Mouse (Mus musculus) hematopoietic stem cell, adult 5-6 weeks (primary cell): ENCODE results near the gene Larp1. TPM values are rescaled to one million over a fixed set of nuclear protein-coding genes. Genes with fewer than 3 reads are reported as not detected.

Experiments used
- ATAC-seq, 2 experiments: fragments of 125-278 bp in 1 of 2; replicated peaks in 1 of 2; 2 replicates each; pipeline ENCODE4 v1.8.0; 2016 to 2017; ENCODE audit warnings: inconsistent platforms in 2 of 2, mild to moderate bottlenecking in 2 of 2, moderate number of reproducible peaks in 2 of 2, low read depth in 1 of 2, moderate TSS enrichment in 1 of 2; ENCODE audit not compliant: low FRiP score in 2 of 2, poor library complexity in 2 of 2, severe bottlenecking in 2 of 2, insufficient read depth in 1 of 2, low TSS enrichment in 1 of 2
- total RNA-seq: library from RNA; stranded (forward); fragments of 172-1452, 232-1000 nt; gene quantifications from 2 replicates; pipeline ENCODE4 v1.2.3, GENCODE M21; 2017

The Larp1 gene
- total RNA-seq, 1 experiment from 2014 or later = 55.1 TPM

- no peak for ATAC-seq
Observed at GRCm38 (mm10) chr11:57986456-57986855, 22.4 kb upstream of the Larp1 start.

GRCm38 (mm10) chr11:57986861-57987260, 22.0 kb upstream of the Larp1 start:
- ATAC-seq = no peak

DNA sequence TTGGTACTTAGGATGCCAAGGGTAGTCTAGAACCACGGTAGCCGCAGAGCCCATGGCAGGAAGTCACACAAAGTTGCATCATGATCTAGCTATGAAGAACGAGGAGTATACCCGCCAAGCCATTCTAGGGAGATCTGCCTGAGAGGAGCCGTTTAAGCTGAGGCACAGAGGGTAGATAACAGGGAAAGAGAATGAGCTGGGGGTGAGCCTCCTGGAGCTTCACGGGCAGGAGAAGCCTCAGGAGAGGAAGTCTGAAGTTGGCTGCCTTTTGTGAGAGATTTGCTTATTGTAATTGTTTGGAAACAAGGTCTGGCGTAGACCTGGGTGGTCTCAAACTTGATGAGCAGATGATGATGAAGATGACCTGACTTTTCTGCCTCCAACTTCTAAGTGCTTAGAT, 10.7 kb upstream of the Larp1 start:
- no peak for ATAC-seq

- no peak for ATAC-seq
Observed at GRCm38 (mm10) chr11:57998872-57999271, 10.0 kb upstream of the Larp1 start.

GRCm38 (mm10) chr11:58003126-58003525, 5.7 kb upstream of the Larp1 start:
- ATAC-seq = no peak

DNA sequence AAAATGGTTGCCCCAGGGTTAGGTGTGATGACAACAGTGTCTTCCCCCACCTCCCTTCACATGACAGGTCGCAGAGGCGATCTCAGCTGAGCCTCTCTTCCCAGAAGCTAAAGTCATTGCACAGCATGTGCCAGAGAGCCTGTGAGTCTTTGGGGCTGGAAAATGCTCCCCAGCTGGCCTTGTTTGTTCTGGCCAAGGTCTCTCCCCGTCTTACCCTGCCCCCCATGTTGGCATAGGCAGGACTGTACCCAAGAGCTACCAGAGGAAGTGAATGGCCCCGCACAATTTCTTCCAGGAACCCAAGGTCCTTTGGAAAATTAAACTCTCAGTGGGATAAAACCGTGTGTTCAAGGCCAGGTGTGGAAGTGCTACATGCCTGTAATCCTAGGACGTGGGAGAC, 5.1 kb upstream of the Larp1 start:
- no peak for ATAC-seq

GRCm38 (mm10) chr11:58005110-58005509, 3.8 kb upstream of the Larp1 start:
- ATAC-seq = no peak

- ATAC-seq = no peak
Observed at GRCm38 (mm10) chr11:58008013-58008412, 851 bp upstream of the Larp1 start.

DNA sequence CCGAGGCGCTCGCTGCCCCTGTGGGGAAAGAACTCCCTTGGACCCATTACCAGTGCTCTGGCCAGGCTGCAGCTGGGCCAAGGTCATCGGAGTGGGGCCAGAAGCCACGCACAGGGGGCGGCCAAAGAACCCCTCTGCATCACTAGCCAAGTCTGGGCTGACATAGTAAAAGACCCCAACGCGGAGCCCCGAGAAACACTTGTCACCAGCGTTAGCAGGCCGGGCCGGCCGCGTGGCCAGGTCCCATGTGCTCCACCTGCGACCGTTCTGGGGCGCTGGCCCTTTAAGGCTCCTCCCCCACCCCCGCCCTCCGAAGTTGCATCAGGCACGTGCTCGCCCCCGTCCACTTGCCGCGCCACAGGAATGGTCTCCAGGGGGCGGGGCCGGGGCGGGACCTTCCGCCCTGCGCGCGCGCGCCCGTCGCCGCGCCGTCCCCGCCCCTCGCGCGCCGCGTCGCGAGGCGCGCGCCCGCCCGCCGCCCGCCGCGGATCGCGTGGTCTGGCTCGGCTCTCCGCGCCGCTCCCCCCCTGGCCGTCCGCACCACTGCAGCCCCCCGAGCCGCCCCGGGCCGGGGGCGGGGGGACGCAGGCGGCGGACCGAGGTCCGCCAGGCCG, 320 bp upstream of the Larp1 start:
- ATAC-seq = peak; percentile 86 to 88

GRCm38 (mm10) chr11:58009516-58010141, 765 bp downstream of the Larp1 start:
- peak in 1 of 2 experiments; percentile 23; a peak in 2 of 4 replicates for ATAC-seq

DNA sequence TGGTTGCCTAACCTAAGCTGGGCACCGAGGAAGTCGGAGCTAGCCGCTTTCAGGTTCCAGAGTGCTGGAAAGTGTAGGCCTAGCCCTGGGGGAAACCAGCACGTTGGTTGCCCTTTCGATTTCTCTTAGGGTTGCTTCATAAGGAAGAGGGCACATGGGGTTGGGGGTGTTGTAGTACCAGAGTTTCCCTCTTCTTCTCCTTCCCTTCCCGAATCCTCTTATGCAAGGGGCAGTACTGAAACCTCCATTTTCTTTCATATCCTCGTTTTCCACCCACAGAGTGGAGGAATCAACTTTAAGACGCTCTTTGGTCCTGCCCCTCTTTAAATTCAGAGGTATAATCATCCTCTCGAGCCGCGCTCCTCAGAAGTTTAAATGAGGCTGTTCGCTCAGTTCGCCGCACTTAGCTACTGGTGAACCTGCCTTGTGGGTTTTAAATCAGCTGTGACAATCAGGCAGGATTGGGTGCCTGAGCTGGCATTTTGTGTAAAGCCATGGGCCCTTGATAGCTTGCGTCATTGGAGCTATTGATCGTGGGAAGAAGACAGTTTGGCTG, 1.4 kb downstream of the Larp1 start:
- peak; percentile 43 to 48 for ATAC-seq

DNA sequence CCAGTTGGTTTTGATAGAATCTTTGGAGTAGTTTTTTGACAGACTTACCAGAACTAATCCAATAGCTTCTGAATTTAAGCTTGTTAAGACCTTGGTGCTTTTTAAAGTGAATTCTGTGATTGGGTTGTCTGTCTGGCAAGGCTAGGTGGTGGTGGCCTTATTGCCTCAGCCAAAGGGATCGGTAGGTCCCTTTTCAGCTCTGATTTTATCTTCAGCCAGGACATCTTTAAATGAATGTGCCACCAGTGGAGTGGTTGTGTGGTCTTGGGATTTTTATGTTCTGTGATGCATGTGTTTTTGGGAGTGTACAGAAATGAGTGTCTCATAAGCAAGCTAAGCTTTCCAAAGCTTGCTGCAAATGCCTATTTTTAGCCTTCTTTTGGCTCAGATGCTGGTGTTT, 2.1 kb downstream of the Larp1 start:
- ATAC-seq = no peak

- no peak for ATAC-seq
Observed at GRCm38 (mm10) chr11:58011813-58012212, 2.9 kb downstream of the Larp1 start.

DNA sequence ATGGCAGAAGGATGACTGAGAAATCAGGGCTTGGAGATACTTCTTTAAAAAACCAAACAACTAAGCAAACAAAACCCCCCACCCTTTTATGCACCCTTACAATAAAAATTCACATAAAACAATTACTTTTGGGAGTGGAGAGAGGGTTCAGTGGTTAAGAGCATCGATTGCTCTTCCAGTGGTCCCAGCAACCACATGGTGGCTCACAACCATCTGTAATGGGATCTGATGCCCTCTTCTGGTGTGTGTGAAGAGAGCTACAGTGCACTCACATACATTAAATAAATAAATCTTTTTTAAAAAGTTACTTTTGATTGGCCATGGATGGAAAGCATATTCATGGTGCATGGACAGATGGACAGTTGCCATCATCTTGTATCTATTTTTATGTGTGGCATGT, 3.8 kb downstream of the Larp1 start:
- ATAC-seq = no peak

- no peak for ATAC-seq
Observed at GRCm38 (mm10) chr11:58013100-58013499, 4.2 kb downstream of the Larp1 start.

- ATAC-seq = no peak
Observed at GRCm38 (mm10) chr11:58014604-58015003, 5.7 kb downstream of the Larp1 start.

DNA sequence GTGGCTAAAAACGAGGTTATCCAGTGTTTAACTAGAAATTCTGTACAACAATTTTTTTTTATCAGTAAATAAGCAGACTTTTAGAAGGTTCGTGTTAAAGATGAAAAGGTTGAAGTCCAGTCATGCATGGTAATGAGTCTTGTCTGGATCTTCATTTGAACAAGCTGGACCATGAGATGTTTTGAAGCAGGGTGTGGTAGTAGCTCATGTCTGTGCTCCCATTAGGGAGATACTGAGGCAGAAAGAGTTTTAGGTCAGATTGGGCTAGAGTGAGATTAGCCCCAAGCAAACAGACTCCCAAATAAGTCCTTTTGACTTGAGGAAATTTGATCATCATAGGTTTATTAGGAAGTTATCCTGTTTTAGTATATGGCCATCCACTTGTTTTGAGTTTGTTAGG, 6.5 kb downstream of the Larp1 start:
- ATAC-seq = no peak

DNA sequence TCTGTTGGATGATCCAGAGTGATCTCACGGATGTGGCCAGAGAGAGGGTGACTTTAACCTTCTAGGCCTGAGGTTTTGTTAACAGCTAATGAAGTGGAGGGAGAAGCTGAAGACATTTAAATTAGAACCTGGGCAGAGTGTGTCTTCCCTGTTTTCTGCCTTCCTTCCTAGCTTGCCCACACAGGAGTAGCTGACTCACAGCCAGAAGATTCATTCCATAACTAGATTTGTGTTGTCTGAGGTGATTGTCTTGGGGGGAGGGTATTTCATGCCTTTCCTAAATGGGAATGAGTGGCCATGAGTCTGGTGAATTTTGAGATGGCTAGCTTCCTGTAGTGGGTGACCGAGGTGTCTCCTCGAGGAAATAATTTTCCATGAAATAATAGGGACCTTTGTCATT, 7.5 kb downstream of the Larp1 start:
- ATAC-seq = no peak

DNA sequence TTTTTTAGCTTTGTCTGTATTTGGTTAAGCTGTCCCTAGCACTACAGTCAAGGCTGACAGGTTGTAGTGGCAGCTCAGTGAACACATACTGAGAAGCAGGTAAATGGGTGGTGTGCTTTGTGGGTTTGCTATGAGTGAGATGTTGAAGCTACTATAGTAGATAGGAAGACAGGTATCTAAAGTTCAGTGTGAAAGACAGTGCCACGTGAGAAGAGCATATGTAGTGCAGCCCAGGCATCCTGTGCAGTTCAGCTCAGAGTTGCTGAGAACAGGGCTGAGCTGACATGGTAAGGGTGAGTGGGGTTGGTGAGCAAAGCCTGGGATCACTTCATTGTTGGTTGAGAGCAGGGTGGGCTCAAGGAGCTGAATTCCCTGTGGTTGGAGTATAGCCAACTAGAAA, 8.6 kb downstream of the Larp1 start:
- 0 out of 4 replicates have a peak, but pooled peaks of 1 of the 2 experiments have one; percentile 10 for ATAC-seq
